Mouse (Mus musculus) hematopoietic stem cell, adult 5-6 weeks (primary cell): ENCODE results near the gene Gm21954. TPM values are rescaled to one million over a fixed set of nuclear protein-coding genes. Genes with fewer than 3 reads are reported as not detected.

ENCODE experiments used
- ATAC-seq, 2 experiments: fragments of 125-278 bp in 1 of 2; replicated peaks in 1 of 2; 2 replicates each; pipeline ENCODE4 v1.8.0; 2016 to 2017; ENCODE audit warnings: inconsistent platforms in 2 of 2, mild to moderate bottlenecking in 2 of 2, moderate number of reproducible peaks in 2 of 2, low read depth in 1 of 2, moderate TSS enrichment in 1 of 2; ENCODE audit not compliant: low FRiP score in 2 of 2, poor library complexity in 2 of 2, severe bottlenecking in 2 of 2, insufficient read depth in 1 of 2, low TSS enrichment in 1 of 2
- total RNA-seq: library from RNA; stranded (forward); fragments of 172-1452, 232-1000 nt; gene quantifications from 2 replicates; pipeline ENCODE4 v1.2.3, GENCODE M21; 2017

Gm21954 gene
- total RNA-seq, 1 experiment from 2014 or later: not detected

GRCm38 (mm10) chr3:55473146-55473545 is 1.1 kb upstream of the Gm21954 start:
- ATAC-seq: no peak

- no peak for ATAC-seq
These were observed 5.7 kb downstream of the Gm21954 start for GRCm38 (mm10) chr3:55466348-55466747.

DNA sequence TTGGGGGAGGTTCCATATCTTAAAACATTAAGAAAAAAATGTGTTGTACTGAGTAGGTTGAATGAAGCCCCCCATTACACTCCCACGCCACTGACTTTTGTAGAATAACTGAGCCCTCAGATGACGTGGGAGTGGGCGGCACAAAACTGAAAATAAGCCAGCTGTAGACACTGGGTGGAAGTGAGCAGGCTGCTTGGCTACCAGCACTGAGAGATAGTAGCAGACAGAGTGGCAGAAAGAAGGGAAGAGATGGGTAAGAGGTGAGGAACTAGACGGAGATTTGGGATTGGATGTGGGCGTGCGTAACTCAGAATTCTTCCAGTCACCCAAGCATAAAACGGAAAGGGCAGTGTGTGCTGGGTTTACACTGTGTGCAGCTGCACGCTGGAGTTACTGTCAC is 6.2 kb downstream of the Gm21954 start:
- ATAC-seq: no peak

GRCm38 (mm10) chr3:55464226-55464625 is 7.8 kb downstream of the Gm21954 start:
- no peak for ATAC-seq

DNA sequence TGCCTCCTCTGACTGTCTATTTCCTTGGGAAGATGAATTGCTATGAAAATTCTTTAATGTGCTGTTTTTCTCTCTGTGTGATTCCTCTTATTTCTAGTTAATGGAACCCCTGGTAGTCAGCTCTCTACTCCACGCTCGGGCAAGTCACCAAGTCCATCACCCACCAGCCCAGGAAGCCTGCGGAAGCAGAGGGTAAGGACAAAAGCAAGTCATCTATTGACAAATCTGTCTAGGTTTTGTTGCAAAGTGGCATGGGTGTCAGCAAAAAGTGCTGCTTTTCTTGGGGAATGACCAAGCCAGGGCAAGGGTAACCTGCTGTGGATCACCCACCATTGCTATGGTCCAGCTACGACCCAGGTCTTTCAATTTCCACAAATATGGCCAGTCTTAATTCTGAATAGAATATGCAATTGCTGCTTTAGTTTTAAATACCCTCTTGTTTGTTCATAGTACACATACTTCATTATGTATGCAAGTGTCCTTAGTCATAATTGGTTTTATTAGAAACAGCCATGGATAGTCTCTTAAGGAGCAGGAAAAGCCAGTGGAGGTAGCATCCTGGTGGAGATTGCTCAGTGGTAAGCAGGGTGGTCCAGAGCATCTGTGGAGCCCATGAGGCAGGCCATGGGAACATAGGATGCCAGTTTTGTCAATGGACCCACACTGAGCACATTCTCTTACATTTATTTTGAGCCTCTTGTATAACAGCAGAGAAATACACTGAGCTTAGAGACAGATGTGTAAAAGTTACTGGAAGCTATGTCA is 8.9 kb downstream of the Gm21954 start:
- no peak for ATAC-seq

DNA sequence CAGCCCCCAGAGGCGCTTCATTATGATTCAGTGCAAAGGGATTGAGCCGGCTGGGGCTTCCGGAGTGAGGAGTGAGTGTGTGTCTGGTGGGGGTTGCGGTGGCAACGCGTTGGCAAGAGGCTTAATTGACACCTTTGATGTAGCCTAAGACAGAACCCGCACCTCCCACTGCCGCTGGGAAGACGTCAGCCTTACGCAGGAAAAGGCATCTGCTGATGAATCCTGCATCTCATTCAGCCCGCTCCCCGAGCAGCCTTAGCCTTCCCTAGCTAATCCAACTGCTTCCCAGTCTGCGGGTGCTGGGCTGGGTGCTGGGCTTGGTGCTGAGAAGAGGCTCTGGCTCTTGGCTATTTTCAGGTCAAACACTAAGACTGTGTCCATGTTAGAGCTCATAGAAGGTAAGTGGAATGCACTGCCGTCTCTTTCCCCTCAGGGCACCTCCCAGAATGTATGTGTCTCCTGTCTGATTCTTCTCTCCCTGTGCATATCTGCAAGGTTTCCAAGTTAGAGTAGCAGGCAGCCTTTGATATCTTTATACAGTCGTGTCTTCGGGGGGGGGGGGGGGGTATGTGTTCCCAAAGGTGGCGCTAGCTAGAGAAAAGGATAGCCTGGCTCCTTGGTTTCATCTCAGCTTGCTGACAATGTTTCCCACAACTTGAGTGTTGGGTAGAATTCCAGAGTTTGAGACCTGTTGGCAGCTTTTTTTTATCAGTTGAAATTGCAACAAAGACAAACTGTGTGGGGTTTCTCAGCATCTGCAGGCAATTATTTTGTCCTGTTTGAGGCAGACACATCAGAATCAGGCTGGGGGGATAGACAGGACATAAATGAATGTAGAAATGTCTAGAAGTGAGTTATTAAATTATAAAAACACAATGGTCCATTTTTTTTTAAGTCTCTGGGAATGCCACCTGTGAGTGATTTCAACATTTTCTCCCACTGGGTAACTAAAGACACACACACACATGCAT is 10.0 kb downstream of the Gm21954 start:
- peak; percentile 83 to 86 for ATAC-seq

DNA sequence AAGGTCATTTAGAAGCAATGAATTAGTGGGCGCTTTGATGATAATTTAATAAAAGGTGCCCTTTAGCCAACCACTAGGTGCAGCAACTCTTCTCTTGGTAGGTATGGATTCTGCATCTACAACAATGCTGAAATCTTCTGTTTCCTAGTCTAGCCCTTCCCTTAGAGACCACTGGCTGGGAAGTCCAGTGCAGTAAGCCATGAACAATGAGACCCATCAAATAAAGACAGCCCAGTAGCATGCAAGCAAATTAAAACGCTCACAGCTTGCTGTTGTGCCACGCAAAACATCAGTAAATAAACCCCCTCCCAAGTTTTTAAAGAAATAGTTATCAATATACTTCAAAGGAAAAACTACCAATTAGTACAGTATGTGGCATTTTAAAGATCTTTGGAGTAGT is 10.9 kb downstream of the Gm21954 start:
- ATAC-seq: no peak

GRCm38 (mm10) chr3:55452464-55452863 is 19.5 kb downstream of the Gm21954 start:
- no peak for ATAC-seq

DNA sequence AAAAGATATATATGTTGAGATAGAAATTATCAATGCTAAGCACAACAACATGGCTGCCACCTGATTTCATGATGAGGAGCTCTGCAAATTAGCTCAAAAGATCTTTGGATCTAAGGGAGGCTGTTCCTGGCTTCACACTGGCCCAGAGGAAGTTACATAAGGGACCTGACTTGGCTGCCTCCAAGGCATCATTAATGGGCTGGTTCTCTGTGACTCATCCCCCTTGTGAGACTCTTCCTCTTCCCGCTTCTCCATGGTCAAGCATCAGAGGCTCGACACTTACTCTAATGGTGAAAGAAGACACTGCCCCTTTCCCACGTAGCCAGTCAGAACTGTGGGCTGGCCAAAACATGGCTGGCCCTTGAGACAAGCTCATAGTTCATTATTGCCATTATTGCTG is 20.1 kb downstream of the Gm21954 start:
- ATAC-seq: no peak

DNA sequence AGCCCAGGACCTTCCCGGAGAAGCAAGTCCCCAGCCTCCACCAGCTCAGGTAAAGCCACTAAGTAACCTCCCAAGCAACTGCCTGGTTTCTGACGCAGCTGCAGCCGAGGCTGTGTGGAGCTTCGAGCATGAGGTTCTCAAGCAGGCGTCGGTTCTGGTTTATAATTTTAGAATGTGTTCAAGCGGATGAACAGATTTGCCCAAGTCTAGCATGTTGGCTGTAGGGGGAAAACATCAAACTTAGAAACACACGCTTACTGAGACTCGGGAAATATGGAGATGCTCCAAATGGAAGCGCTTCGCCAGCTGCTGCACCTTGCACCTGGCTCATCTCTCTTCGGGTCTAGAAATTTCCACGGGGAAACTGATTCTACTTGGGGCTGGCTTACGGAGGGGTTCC is 21.0 kb downstream of the Gm21954 start:
- no peak for ATAC-seq

GRCm38 (mm10) chr3:55449148-55449547 is 22.9 kb downstream of the Gm21954 start:
- no peak for ATAC-seq

DNA sequence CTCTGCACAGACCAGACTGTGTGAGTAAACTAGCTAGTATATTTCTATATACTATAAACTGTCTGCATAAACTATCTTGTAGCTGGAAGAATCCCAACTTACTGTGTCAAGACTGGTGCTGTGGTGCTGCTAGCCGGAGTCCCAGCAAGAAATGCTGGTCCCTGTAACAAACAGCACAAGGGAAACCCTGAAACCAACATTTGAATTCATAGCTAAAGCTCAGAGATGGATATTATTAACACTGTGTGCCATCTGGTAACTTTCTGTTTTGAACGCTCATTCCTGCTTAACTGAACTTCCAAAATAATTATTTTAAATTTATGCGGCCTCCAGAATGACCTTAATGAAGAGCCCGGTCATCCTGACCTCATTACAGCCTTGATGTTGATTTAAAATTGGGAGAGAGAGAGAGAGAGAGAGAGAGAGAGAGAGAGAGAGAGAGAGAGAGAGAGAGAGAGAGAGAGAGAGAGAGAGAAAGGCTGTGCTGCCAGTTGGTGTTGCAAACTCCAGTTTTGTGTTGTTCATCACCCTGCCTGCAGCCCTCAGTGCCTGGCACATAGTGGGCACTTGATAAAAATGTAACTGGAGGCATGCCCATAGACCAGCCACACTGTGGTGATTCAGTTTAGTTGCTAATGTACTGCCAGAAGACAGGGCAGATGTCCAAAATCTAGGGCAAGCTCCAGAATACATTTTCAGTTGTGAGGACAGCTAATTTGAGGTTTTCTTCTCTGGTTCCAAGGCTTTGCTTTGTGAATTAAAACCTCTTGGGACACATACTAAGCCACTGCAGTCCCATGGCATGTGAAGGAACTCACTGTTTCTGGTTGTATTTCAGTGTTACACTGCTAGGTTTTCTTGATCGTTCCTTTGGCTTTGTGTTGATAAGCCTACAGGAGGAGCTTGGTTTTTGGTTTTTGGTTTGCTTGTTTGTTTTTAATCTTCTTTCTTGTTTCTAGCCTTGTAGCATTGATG is 24.2 kb downstream of the Gm21954 start:
- no peak for ATAC-seq

- no peak for ATAC-seq
These were observed 25.3 kb downstream of the Gm21954 start for GRCm38 (mm10) chr3:55446681-55447080.

- no peak for ATAC-seq
These were observed 28.3 kb downstream of the Gm21954 start for GRCm38 (mm10) chr3:55443725-55444124.

- ATAC-seq: no peak
These were observed 28.7 kb downstream of the Gm21954 start for GRCm38 (mm10) chr3:55443271-55443670.

DNA sequence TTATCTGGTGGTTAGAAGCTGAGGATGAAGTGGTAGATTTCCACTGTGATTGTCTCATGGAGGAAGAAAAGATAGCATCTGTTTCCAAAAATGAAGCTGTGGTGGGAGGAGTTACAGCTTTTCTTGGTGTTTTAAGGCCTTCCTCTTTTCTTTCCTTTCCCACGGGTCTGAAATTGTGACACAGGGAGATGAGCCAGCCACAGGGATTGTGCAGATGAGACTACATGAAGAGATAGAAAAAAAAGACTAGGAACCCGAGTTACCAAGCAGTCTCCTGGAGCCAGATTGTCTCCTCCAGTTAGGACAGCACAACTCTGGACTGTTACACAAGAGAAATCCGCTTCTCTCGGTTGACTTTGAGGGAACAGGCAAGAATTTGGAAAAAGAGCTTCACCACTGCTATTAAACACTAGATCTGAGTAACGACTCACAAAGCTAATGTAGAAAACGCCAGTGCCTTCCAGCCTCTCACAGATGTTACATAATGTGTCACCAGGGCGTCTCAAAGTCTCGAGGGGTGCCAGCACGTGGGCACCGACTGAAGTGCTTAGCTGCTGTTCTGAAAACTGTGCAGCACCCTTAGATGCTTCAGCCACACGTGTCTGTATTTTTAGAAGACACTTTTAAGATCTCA is 29.9 kb downstream of the Gm21954 start:
- no peak for ATAC-seq

- ATAC-seq: no peak
These were observed 31.7 kb downstream of the Gm21954 start for GRCm38 (mm10) chr3:55440342-55440741.
